Mouse (Mus musculus) urinary bladder, postnatal 14 days (tissue): Measurements from ENCODE around the gene Ank3.

Source experiments
- DNase-seq: peaks from one replicate; pipeline ENCODE4 v3.0.0; 2021; ENCODE audit warnings: low spot score

The Ank3 gene

DNA sequence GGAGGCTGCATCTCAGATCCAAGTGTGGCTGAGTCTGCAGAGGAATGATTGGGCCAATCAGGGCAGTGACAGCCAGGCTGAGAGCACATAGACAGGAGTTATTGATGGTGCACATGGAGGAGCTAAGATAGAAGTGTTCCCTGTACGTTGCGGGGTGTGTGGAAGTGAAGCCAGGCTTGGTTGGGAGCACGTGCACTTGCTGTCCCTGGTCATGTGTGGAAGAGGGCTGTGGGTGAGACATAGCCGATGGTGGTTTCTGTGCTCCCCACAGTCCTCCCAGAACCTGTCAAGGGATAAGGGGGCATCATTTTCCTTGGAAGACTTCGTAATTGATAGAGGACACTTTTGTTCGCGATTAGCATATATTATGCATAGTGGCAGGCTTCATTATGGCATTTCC, 434.2 kb downstream of the Ank3 start:
- no peak for DNase-seq

DNA sequence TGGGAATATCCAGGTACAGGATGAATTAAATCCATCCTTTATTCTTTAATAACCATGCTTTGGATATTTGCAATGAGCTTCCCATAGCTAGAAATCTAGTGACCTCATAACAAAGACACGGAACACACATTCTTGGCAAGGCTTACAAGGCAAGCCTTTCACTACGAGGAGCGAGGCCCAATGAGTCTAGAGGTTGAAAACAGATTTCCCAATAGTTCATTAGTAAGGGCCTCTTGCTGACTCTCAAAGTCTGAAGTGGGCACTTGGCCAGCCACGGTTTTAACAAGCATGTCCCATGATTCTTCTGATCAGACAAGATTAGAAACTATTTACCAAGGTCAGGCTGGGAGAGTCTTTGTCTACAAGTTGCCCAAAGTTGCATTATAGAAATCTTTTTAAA, 436.1 kb downstream of the Ank3 start:
- DNase-seq, result peak; percentile 81

DNA sequence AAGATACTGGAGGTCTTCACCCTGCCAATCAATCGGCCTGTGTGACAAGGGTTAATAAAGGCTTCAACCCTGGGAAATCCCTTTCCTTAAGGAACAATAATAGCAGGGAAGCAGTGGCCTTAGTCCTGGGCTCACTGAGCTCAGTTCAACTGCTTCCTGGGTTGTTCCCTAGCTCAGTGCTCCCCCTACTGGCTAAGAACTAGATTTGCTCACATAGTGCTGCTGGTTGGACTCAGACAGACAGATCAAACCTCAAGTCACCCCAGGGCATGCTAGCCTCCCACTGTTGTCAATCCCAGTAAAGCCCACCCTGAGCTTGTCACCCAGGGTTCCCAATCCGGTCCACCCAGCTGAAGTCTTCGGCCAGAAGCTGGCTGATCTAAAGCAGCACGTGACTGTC, 447.2 kb downstream of the Ank3 start:
- peak; percentile 20 for DNase-seq

GRCm38 (mm10) chr10:69852366-69853091, 454.0 kb downstream of the Ank3 start:
- DNase-seq, result no peak

DNA sequence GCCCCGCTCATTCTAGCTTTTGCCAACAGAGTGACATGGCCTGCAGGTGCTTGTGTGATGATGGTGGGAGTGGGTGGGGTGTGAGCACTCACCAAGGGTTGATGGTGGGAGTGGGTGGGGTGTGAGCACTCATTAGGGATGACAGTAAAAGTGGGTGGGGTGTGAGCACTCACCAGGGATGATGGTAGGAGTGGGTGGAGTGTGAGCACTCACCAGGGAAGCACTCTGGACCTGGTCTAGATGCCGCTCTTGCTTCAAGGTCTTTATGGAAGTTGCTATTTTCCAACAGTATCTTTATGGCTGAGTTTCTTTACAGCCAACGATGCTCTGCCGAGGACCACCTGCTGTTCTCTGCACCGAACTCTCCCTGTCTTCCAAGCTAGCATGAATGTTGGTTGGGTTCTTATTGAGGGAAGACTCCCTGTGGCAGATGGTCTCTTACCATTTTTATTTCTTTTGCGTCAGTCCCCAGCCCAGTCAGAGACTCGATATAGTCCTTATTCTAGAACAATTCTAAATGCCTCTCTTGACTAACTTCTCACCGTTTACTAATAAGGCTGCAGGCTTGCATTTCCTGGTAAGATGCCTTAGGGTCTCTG, 456.1 kb downstream of the Ank3 start:
- no peak for DNase-seq

DNA sequence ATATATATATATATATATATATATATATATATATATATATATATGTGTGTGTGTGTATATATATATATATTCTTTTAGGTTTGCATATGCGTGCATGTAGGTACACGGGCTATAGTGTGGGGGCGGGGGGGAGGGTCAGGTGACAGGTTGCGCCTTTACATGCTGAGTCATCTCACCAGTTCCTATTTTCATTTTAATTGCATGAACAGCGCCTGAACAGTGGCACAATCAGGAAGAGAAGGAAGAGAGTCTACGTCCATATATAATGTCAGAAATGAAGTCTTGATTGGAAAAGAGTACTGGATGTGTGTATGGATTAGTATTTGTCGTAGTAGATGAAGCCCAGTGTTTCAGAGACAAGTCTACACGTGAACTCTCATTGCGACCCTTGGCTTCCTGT, 459.4 kb downstream of the Ank3 start:
- DNase-seq, result no peak

DNA sequence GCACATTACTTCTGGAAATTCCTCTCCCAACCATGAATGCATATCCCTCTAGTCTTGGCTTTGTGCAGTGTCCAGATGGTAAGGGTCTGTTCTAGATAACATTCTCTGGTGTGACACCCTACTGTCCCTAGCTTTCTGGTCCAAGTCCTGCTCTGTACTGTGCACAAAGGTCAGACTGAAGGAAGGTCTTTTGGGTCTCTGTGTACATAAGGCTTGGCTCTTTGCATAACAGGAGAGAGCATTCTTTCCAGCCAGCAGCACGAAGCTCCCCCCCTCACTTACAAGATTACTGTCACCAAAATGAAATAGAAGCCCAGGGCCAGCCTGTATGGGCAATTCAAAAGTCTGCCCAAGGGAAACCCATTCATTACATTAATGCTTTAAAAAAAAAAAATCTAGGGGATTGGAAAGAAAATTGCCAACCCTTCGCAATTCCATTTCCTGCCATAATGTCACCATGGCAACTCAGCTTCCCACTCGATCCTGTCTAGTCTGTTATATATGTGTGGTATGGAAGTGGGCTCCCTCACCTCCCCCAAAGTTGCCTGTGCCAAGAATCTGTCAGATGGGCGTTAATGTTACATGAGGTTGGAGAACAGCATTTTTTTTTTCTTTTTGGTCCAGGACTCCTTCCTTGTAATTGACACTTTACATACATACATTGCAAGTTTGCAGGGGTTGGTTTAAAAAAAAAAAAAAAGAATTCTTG, 460.5 kb downstream of the Ank3 start:
- no peak for DNase-seq

DNA sequence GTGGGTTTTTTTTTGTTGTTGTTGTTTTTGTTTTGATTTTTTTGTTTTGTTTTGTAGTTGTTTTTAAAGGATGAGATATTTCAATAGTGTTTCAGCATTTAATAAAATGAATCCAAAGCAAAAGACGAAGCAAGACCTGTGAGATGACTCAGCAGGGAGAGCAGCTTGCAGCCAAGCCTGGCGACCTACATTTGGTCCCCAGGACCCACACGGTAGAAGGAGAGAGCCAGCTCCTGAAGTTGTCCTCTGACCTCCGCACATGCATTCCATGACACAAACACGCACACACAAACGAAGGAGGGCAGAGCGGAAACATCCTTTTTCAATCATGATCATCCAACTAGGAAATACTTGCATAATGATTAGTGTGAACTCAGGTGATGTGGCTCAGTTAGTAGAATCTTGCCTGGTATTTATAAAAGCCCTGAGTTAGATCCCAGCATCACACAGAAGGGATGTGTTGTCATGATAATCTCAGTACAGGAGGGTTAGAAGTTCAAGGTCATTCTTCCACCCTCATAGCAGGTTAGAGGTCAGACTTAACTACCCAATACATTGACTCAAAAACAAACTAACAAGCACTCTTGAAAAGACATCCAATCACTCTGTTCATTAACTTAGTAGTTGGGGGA, 461.4 kb downstream of the Ank3 start:
- DNase-seq, result no peak

GRCm38 (mm10) chr10:69862829-69863228, 464.3 kb downstream of the Ank3 start:
- DNase-seq, result no peak

DNA sequence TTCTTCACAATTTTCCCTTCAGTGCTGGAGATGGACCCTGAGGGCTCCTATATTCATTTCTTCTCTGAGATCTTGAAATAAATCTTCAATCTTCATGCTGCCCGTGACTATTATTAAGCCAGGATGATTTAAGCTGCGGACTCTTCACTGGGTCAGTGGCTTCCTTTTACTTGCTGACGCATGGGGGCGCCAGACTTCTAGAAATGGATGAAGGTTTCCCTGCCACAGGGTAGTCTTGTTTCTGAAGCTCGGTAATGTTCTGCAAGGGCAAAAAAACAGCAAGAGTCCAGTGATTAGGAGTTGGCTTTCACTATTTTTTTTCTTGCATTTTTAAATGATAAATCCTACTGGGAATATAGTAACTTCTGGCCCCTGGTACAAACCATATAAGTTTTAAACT, 471.8 kb downstream of the Ank3 start:
- DNase-seq, result peak; percentile 88

DNA sequence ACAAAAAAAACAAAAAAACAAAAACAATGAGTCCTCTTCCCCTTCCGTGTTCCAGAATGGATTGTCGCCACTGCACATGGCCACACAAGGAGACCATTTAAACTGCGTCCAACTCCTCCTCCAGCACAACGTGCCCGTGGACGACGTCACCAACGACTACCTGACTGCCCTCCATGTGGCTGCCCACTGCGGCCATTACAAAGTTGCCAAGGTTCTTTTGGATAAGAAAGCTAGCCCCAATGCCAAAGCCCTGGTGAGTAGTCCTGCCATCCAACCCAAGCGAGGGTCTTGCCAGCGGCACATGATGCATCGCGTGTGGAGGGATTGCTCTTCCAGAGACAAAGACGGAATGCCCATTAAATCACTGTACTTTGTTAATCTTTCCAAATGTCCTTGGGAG, 472.4 kb downstream of the Ank3 start:
- no peak for DNase-seq

DNA sequence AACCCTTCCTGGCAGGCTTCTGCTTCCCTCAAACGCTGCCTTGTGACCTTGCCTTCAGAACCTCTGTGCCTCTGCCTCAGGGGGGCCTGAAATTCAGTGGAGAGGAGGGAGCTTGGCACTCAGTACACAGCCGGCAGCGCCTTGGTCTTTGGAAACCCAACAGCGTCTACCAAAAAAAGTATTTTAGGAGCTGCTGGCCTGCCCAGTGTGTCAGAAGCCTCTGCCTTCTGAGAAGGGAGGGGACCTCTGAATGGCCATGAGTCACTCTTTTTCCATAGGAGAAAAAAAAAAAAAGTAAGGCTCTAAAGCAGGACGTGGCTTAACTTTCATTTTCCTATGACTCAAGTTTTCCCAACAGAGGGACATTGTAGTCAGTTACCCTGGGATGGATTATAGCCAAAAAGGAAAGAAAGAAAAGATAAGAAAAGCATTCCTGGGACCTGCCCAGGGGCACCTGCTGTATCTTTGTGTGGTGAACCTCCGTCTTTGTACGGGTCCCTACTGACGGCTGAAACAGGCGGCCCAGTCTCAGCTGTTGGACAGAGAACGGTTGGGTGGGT, 473.7 kb downstream of the Ank3 start:
- peak; percentile 50 for DNase-seq

DNA sequence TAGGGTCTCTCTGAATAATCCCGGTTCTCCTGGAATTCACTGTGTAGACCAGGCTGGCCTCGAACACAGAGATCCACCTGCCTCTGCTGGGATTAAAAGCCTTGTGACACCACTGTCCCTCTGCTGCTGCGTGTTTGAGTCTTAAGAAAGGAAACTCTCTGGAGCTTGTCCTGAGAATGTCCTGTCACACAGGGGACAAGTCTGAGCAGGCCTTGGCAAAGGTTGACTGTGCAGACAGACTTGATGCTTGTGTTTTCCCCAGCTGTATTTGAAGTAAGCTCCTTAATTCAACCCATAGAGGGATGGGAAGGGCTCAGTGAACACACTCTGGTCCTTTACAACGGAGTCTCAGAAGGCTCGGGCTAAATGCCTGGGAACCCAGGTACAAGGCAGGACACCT, 474.3 kb downstream of the Ank3 start:
- peak; percentile 63 for DNase-seq

DNA sequence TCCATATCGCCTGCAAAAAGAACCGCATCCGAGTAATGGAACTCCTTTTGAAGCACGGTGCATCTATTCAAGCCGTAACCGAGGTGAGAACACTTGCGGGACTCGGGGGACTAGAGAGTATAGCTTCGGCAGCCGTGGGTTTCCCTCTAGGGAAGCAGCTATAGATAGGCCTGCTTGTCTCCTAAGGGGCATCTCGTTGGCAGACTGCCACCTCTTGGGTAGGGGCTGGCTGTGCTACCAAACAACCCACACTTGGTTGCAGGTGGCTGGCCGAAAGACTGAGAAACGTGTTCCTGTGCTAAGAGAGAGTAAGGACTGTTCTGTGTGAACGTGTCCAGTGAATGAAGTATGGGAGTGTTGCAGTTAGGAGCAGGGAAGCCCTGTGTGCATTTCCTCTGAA, 476.2 kb downstream of the Ank3 start:
- no peak for DNase-seq

- DNase-seq, result no peak
These were observed 485.5 kb downstream of the Ank3 start for GRCm38 (mm10) chr10:69883935-69884680.

DNA sequence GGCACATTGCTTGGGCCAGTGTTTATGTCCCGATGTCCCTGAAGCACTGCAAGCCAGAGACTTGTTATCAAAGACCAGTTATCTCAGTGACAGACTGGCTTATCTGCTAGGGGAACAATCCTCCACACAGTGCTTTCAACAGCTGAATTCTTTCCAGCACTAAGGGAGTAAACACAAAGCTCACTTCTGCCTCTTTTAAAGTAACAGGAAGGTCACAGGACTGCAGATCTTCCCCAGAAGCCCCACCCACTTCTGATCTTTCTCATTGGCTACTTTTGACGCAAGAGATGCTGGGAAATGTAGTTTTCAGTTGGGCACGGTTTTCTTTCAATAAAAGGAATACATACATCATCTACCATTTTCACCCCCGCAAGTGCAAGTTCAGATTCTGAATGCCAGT, 489.8 kb downstream of the Ank3 start:
- DNase-seq, result peak; percentile 61

DNA sequence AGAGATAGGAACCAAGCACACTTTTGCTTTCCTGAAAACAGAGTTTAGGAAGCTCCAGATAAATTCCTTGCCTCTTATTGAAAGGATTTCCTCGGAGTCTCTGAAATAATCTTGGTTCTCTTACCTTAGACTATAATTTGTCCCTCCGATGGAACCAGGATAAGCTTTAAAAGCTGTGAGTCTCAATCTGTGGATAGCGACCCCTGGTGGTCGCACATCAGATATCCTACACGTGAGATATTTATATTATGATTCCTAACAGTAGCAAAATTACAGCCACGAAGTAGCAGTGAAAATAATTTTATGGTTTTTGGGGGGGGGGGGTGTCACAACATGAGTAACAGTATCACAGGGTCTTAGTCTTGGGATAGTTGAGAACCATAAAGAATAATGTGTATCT, 491.2 kb downstream of the Ank3 start:
- DNase-seq, result peak; percentile 38

- DNase-seq, result no peak
These were observed 491.9 kb downstream of the Ank3 start for GRCm38 (mm10) chr10:69890389-69890985.

DNA sequence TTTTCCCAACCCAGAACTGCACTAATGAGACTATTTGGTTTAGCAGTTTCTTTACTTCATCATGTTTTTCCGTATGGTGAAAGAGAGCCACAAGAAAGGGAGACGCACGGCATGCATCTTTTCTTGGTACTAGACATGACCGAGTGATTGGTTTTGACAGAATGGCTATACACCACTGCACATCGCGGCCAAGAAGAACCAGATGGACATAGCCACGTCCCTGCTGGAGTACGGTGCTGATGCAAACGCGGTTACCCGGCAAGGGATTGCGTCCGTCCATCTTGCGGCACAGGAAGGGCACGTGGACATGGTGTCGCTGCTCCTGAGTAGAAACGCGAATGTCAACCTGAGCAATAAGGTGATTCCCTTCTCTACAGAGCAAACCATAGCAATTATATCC, 493.6 kb downstream of the Ank3 start:
- no peak for DNase-seq

GRCm38 (mm10) chr10:69895606-69896005, 497.0 kb downstream of the Ank3 start:
- peak; percentile 38 for DNase-seq

GRCm38 (mm10) chr10:69897927-69898326, 499.4 kb downstream of the Ank3 start:
- no peak for DNase-seq
